Mouse (Mus musculus): ENCODE data around the gene Arsj. TPM values are rescaled to one million over a fixed set of nuclear protein-coding genes. Genes with fewer than 3 reads are reported as not detected.

The Arsj gene
- polyA plus RNA-seq, 1 experiment from 2014 or later: 4.4 TPM

GRCm38 (mm10) chr3:126404199-126404598 lies 40.7 kb downstream of the Arsj start:
- no peak for ATAC-seq (ENCODE audit: insufficient number of reproducible peaks, low FRiP score, low TSS enrichment, low read depth)
- WGBS: 92% methylated on average over 2 of the region's 2 CpGs

GRCm38 (mm10) chr3:126430524-126431064 lies 67.1 kb downstream of the Arsj start:
- H3K4me1 ChIP-seq: no peaks in the 10 kb centered on the region
- no peaks in the 10 kb centered on the region for H3K27me3 ChIP-seq
- no peak overlapping the region for H3K27ac ChIP-seq (replicated peaks)
- no peak overlapping the region for H3K4me3 ChIP-seq (replicated peaks)
- no peak for ATAC-seq (ENCODE audit: insufficient number of reproducible peaks, low FRiP score, low TSS enrichment, low read depth)
- H3K9me3 ChIP-seq (replicated peaks): no peaks in the 10 kb centered on the region
- no peak overlapping the region for H3K4me2 ChIP-seq (replicated peaks)
- 82% methylated on average over 3 of the region's 3 CpGs for WGBS
- H3K9ac ChIP-seq: no peak overlapping the region
- no peaks in the 10 kb centered on the region for H3K36me3 ChIP-seq

More at GRCm38 (mm10) chr3:126404199-126404598, 40.7 kb downstream of the Arsj start:
- Histone ChIP-seq H3K27ac (replicated peaks) (no peak overlapping the region), H3K9me3 (replicated peaks) (no peaks in the 10 kb centered on the region), H3K4me3 (replicated peaks) (no peak overlapping the region), H3K4me1 (no peaks in the 10 kb centered on the region), H3K4me2 (replicated peaks) (no peak overlapping the region), H3K9ac (no peak overlapping the region), H3K27me3 (no peaks in the 10 kb centered on the region), H3K36me3 (no peaks in the 10 kb centered on the region)

DNA sequence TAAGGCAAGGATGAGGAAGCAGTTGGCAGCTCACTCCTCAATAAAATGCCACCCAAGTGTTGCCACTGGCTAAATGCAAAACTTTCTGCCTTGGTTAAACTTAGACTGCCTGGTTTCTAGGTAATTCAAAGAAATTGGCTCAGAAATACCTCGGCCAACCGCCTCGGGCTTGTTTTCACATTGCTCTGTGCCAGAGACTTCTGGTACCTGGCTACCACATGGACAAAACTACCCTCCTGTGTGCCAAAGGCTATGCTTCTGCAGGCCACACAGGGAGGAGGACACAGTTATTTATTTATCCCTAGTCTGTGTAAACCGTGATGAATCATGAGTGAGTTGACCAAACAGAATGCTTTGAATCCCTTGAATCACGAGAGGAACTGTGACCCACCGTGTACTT lies 75.8 kb downstream of the Arsj start:
- no peaks in the 10 kb centered on the region for H3K9me3 ChIP-seq (replicated peaks)
- 49% methylated on average over 6 of the region's 6 CpGs for WGBS
- H3K4me1 ChIP-seq: no peaks in the 10 kb centered on the region
- H3K36me3 ChIP-seq: no peaks in the 10 kb centered on the region
- no peak overlapping the region for H3K9ac ChIP-seq
- H3K4me2 ChIP-seq (replicated peaks): no peak overlapping the region
- ATAC-seq (ENCODE audit: insufficient number of reproducible peaks, low FRiP score, low TSS enrichment, low read depth): no peak
- H3K27me3 ChIP-seq: no peaks in the 10 kb centered on the region
- no peak overlapping the region for H3K27ac ChIP-seq (replicated peaks)
- H3K4me3 ChIP-seq (replicated peaks): no peak overlapping the region

GRCm38 (mm10) chr3:126449058-126449457 lies 85.6 kb downstream of the Arsj start:
- Histone ChIP-seq H3K27ac (replicated peaks) (no peak overlapping the region), H3K36me3 (no peaks in the 10 kb centered on the region), H3K9ac (no peak overlapping the region), H3K4me1 (no peaks in the 10 kb centered on the region), H3K4me2 (replicated peaks) (no peak overlapping the region), H3K27me3 (no peaks in the 10 kb centered on the region), H3K9me3 (replicated peaks) (no peaks in the 10 kb centered on the region), H3K4me3 (replicated peaks) (no peak overlapping the region)
- WGBS: 55% methylated on average over 6 of the region's 6 CpGs
- ATAC-seq (ENCODE audit: insufficient number of reproducible peaks, low FRiP score, low TSS enrichment, low read depth): no peak

GRCm38 (mm10) chr3:126449515-126449914 lies 86.0 kb downstream of the Arsj start:
- 66% methylated on average over 2 of the region's 2 CpGs for WGBS
- H3K36me3 ChIP-seq: no peaks in the 10 kb centered on the region
- H3K9me3 ChIP-seq (replicated peaks): no peaks in the 10 kb centered on the region
- H3K4me3 ChIP-seq (replicated peaks): no peak overlapping the region
- no peaks in the 10 kb centered on the region for H3K4me1 ChIP-seq
- H3K4me2 ChIP-seq (replicated peaks): no peak overlapping the region
- H3K9ac ChIP-seq: no peak overlapping the region
- H3K27me3 ChIP-seq: no peaks in the 10 kb centered on the region
- no peak overlapping the region for H3K27ac ChIP-seq (replicated peaks)
- no peak for ATAC-seq (ENCODE audit: insufficient number of reproducible peaks, low FRiP score, low TSS enrichment, low read depth)

DNA sequence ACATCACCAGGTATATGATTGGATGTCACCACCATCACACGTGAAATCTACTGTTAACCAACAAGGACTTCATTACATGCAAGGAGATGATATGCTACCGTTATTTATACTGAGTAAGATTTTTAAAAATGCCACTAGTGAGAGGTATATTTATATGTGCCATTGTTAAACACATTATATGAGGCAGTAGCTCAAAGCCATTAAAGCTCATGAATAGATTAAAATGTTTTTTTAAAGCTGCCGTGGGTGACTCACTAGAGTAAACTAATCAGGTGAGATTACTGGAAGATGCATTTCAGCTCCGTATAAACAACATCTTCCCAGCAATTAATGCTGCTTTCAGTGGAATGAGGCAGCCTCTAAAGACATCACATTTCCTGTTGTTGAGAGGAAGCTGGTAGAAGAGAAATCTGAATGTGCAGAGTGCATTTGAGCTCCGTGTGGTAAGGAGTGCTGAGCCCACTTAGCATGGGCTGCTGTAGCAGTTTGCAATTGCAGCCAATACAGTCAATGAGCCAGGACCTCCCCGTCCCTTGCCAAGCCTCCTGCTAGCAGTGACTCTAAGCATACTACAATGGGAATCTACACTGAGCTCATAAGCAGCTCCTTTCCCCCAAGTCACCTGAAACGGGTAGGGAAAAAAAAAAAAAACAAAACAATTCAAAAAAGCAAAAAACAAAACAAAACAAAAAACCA lies 92.5 kb downstream of the Arsj start:
- ATAC-seq (ENCODE audit: insufficient number of reproducible peaks, low FRiP score, low TSS enrichment, low read depth): no peak
- H3K9ac ChIP-seq: no peak overlapping the region
- no peak overlapping the region for H3K4me2 ChIP-seq (replicated peaks)
- no peak overlapping the region for H3K27ac ChIP-seq (replicated peaks)
- no peak overlapping the region for H3K4me3 ChIP-seq (replicated peaks)
- H3K9me3 ChIP-seq (replicated peaks): no peaks in the 10 kb centered on the region
- no peaks in the 10 kb centered on the region for H3K36me3 ChIP-seq
- WGBS: 55% methylated on average over 7 of the region's 7 CpGs
- H3K4me1 ChIP-seq: no peaks in the 10 kb centered on the region
- H3K27me3 ChIP-seq: no peaks in the 10 kb centered on the region

DNA sequence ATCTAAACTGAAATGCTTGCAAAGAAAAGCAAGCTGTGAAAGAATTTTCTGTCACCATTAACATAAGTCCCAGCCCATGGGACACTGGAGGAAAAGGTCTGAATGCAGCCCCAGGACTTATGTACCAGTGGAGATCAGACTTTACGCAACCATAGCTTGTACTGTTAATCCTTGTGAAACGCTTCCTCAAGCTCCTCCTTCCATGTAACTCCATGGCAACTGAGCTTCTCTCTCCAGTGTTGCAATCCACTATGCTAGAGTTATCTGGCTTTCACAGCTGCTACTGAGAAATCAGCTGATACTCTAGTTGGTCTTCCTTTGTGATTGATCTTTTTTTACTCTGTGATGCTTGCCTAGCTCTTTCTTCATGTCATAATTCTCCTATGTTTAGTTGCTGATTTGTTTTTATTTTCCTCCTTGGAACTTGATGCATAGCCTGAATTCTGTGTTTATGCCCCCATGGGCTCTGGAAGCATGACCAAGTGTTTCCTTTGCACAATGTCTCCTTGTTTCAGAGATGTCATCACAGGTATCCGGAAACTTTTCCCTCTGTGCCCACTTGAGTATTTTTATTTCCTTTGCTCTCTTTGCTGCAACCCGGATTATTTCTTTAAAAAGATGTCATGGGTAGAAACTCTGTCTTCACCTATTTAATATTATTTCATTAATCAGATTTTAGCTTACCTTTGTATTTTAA lies 99.8 kb downstream of the Arsj start:
- Histone ChIP-seq H3K27me3 (no peaks in the 10 kb centered on the region), H3K4me3 (replicated peaks) (no peak overlapping the region), H3K27ac (replicated peaks) (no peak overlapping the region), H3K4me2 (replicated peaks) (no peak overlapping the region), H3K9me3 (replicated peaks) (no peaks in the 10 kb centered on the region), H3K36me3 (no peaks in the 10 kb centered on the region), H3K4me1 (no peaks in the 10 kb centered on the region), H3K9ac (no peak overlapping the region)
- 73% methylated on average over 4 of the region's 4 CpGs for WGBS
- ATAC-seq (ENCODE audit: insufficient number of reproducible peaks, low FRiP score, low TSS enrichment, low read depth): no peak

DNA sequence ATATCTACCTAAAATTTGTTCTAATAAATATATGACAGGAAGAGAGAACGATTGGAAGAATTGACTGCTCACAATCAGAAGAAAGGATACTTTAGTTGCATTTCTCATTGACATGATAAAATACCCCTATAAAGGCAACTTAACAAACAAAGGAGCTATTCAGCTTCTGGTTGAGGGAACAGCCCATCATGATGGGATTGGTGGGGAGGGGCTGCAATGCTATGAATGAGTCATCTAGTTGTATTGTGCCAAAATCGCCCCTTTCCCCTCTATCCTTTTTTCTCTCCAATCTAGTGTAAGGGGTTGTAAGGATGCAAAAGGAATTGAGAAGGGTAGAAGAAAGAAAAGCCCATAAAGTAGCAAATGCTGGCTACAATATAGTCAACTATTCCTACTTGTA lies 100.8 kb downstream of the Arsj start:
- no peak overlapping the region for H3K4me3 ChIP-seq (replicated peaks)
- H3K9ac ChIP-seq: no peak overlapping the region
- no peaks in the 10 kb centered on the region for H3K27me3 ChIP-seq
- no peaks in the 10 kb centered on the region for H3K36me3 ChIP-seq
- no peak for ATAC-seq (ENCODE audit: insufficient number of reproducible peaks, low FRiP score, low TSS enrichment, low read depth)
- no peaks in the 10 kb centered on the region for H3K4me1 ChIP-seq
- no peak overlapping the region for H3K4me2 ChIP-seq (replicated peaks)
- H3K9me3 ChIP-seq (replicated peaks): no peaks in the 10 kb centered on the region
- H3K27ac ChIP-seq (replicated peaks): no peak overlapping the region
- WGBS: 55% methylated on average over 2 of the region's 2 CpGs

Other genes with a start within 250 kb of the Arsj start
- gene Camk2d, start 232.6 kb downstream of the Arsj start, polyA plus RNA-seq (2015; fragmentation: Nextera tagmentation; extraction: Ambion mirVana): 32.9 TPM in 2 replicates

All from embryonic facial prominence, embryonic 15.5 days (tissue).